Mouse (Mus musculus): ENCODE data around the gene Gm17334. TPM values are rescaled to one million over a fixed set of nuclear protein-coding genes. Genes with fewer than 3 reads are reported as not detected.

Gm17334 gene
- polyA plus RNA-seq, 1 experiment = not detected

GRCm38 (mm10) chr11:53774659-53775255 is 1.8 kb upstream of the Gm17334 start:
- Histone ChIP-seq H3K27ac (ENCODE audit: insufficient read depth, low read length) (no peak overlapping the region), H3K4me3 (ENCODE audit: insufficient read depth, low read length) (no peak overlapping the region), H3K4me1 (ENCODE audit: control insufficient read depth, insufficient read depth, low read length) (no peaks in the 10 kb centered on the region)
- TF ChIP-seq CTCF (IDR thresholded peaks at IDR 0.05; ENCODE audit: borderline replicate concordance, insufficient read depth, low read length) (no peak), POLR2A (IDR thresholded peaks at IDR 0.05; ENCODE audit: low read depth, low read length) (no peak)

- no peak for TF ChIP-seq POLR2A (IDR thresholded peaks at IDR 0.05; ENCODE audit: low read depth, low read length)
- TF ChIP-seq CTCF (IDR thresholded peaks at IDR 0.05; ENCODE audit: borderline replicate concordance, insufficient read depth, low read length) = no peak
- peaks cover 3% of the 10 kb centered on the region; the same call in 1 of the 2 replicates for H3K4me1 ChIP-seq (ENCODE audit: control insufficient read depth, insufficient read depth, low read length)
- no peak overlapping the region for H3K27ac ChIP-seq (ENCODE audit: insufficient read depth, low read length)
- H3K4me3 ChIP-seq (ENCODE audit: insufficient read depth, low read length) = no peak overlapping the region
Measured at GRCm38 (mm10) chr11:53773641-53774360, 814 bp upstream of the Gm17334 start.

- Histone ChIP-seq H3K4me1 (ENCODE audit: control insufficient read depth, insufficient read depth, low read length) (peaks cover 3% of the 10 kb centered on the region; the same call in 1 of the 2 replicates), H3K27ac (ENCODE audit: insufficient read depth, low read length) (no peak overlapping the region), H3K4me3 (ENCODE audit: insufficient read depth, low read length) (no peak overlapping the region)
- TF ChIP-seq POLR2A (IDR thresholded peaks at IDR 0.05; ENCODE audit: low read depth, low read length) (no peak), CTCF (IDR thresholded peaks at IDR 0.05; ENCODE audit: borderline replicate concordance, insufficient read depth, low read length) (no peak)
Measured at GRCm38 (mm10) chr11:53772536-53772935, 451 bp downstream of the Gm17334 start.

- Histone ChIP-seq H3K4me1 (ENCODE audit: control insufficient read depth, insufficient read depth, low read length) (peaks cover 3% of the 10 kb centered on the region; the same call in 1 of the 2 replicates), H3K4me3 (ENCODE audit: insufficient read depth, low read length) (peak overlapping the region; percentile 84), H3K27ac (ENCODE audit: insufficient read depth, low read length) (no peak overlapping the region)
- no peak for TF ChIP-seq CTCF (IDR thresholded peaks at IDR 0.05; ENCODE audit: borderline replicate concordance, insufficient read depth, low read length)
- no peak for TF ChIP-seq POLR2A (IDR thresholded peaks at IDR 0.05; ENCODE audit: low read depth, low read length)
Measured at GRCm38 (mm10) chr11:53771001-53771744, 1.8 kb downstream of the Gm17334 start.

GRCm38 (mm10) chr11:53770125-53770791 is 2.7 kb downstream of the Gm17334 start:
- Histone ChIP-seq H3K27ac (ENCODE audit: insufficient read depth, low read length) (peak overlapping the region; percentile 77), H3K4me1 (ENCODE audit: control insufficient read depth, insufficient read depth, low read length) (peaks cover 3% of the 10 kb centered on the region; the same call in 1 of the 2 replicates), H3K4me3 (ENCODE audit: insufficient read depth, low read length) (peak overlapping the region; percentile 84)
- TF ChIP-seq POLR2A (IDR thresholded peaks at IDR 0.05; ENCODE audit: low read depth, low read length) (no peak), CTCF (IDR thresholded peaks at IDR 0.05; ENCODE audit: borderline replicate concordance, insufficient read depth, low read length) (no peak)

- Histone ChIP-seq H3K27ac (ENCODE audit: insufficient read depth, low read length) (peak within 1 kb of the TSS; percentile 77), H3K4me1 (ENCODE audit: control insufficient read depth, insufficient read depth, low read length) (peaks cover 3% of the 10 kb centered on the region; the same call in 1 of the 2 replicates), H3K4me3 (ENCODE audit: insufficient read depth, low read length) (peak within 1 kb of the TSS; percentile 84)
- TF ChIP-seq POLR2A (IDR thresholded peaks at IDR 0.05; ENCODE audit: low read depth, low read length) (peak; percentile 98), CTCF (IDR thresholded peaks at IDR 0.05; ENCODE audit: borderline replicate concordance, insufficient read depth, low read length) (no peak)
Measured at GRCm38 (mm10) chr11:53769760-53770124, 3.2 kb downstream of the Gm17334 start, which contains the start of gene Irf1. Irf1 (plus strand) TSS chr11:53770014.

- H3K4me3 ChIP-seq (ENCODE audit: insufficient read depth, low read length) = no peak overlapping the region
- peaks cover 6% of the 10 kb centered on the region; the same call in 1 of the 2 replicates for H3K4me1 ChIP-seq (ENCODE audit: control insufficient read depth, insufficient read depth, low read length)
- H3K27ac ChIP-seq (ENCODE audit: insufficient read depth, low read length) = peak overlapping the region; percentile 20; the same call in 1 of the 2 replicates
- TF ChIP-seq CTCF (IDR thresholded peaks at IDR 0.05; ENCODE audit: borderline replicate concordance, insufficient read depth, low read length) = no peak
- TF ChIP-seq POLR2A (IDR thresholded peaks at IDR 0.05; ENCODE audit: low read depth, low read length) = no peak
Measured at GRCm38 (mm10) chr11:53769185-53769576, 3.8 kb downstream of the Gm17334 start.

GRCm38 (mm10) chr11:53768422-53769184 is 4.4 kb downstream of the Gm17334 start:
- no peak for TF ChIP-seq POLR2A (IDR thresholded peaks at IDR 0.05; ENCODE audit: low read depth, low read length)
- no peak for TF ChIP-seq CTCF (IDR thresholded peaks at IDR 0.05; ENCODE audit: borderline replicate concordance, insufficient read depth, low read length)
- Histone ChIP-seq H3K4me3 (ENCODE audit: insufficient read depth, low read length) (no peak overlapping the region), H3K4me1 (ENCODE audit: control insufficient read depth, insufficient read depth, low read length) (peaks cover 7% of the 10 kb centered on the region; the same call in 1 of the 2 replicates), H3K27ac (ENCODE audit: insufficient read depth, low read length) (no peak overlapping the region)
